Mouse (Mus musculus) limb, embryonic 11.5 days (tissue): ENCODE measurements around the gene Slc9a3. TPM values are rescaled to one million over a fixed set of nuclear protein-coding genes. Genes with fewer than 3 reads are reported as not detected.

Source experiments
- ATAC-seq: fragments of 200-750 bp; cut with Nextera tagmentation; 2 replicates; pipeline ENCODE4 v1.8.0; 2017; ENCODE audit warnings: low read depth; ENCODE audit not compliant: insufficient number of reproducible peaks, low FRiP score, low TSS enrichment
- DNase-seq: peaks from one replicate; pipeline ENCODE4 v3.0.0-alpha.2; 2015; ENCODE audit warnings: low spot score
- H3K27ac ChIP-seq: fragments of 300-500 bp; sonication (generic); replicated peaks from 2 replicates; pipeline ENCODE4 v1.5.1; 2014; ENCODE audit warnings: low read depth, mild to moderate bottlenecking, low read length
- H3K27me3 ChIP-seq: fragments of 300-500 bp; sonication (generic); 2 replicates; pipeline ENCODE4 v1.6.1; 2014; ENCODE audit warnings: mild to moderate bottlenecking, low read length, mixed read lengths; ENCODE audit not compliant: control insufficient read depth, insufficient read depth
- H3K36me3 ChIP-seq: fragments of 300-500 bp; sonication (generic); 2 replicates; pipeline ENCODE4 v1.6.1; 2014; ENCODE audit warnings: mild to moderate bottlenecking, low read length, moderate library complexity, mixed read lengths; ENCODE audit not compliant: control insufficient read depth, insufficient read depth
- H3K4me1 ChIP-seq: fragments of 300-500 bp; sonication (generic); 2 replicates; pipeline ENCODE4 v1.6.1; 2014; ENCODE audit warnings: low read length, mixed read lengths; ENCODE audit not compliant: control insufficient read depth, insufficient read depth
- H3K4me2 ChIP-seq: fragments of 300-500 bp; sonication (generic); 2 replicates; pipeline ENCODE4 v1.6.1; 2014; ENCODE audit warnings: low read depth, mild to moderate bottlenecking, moderate library complexity; ENCODE audit not compliant: severe bottlenecking
- H3K4me3 ChIP-seq: fragments of 300-500 bp; sonication (generic); 2 replicates; pipeline ENCODE4 v1.5.1; 2014; ENCODE audit warnings: low read depth, low read length
- H3K9ac ChIP-seq: fragments of 300-500 bp; sonication (generic); 2 replicates; pipeline ENCODE4 v1.6.1; 2014; ENCODE audit warnings: mild to moderate bottlenecking, low read length
- H3K9me3 ChIP-seq: fragments of 300-500 bp; sonication (generic); 2 replicates; pipeline ENCODE4 v1.6.1; 2016; ENCODE audit warnings: low read length; ENCODE audit not compliant: control insufficient read depth
- WGBS: fragments of 180-500 bp; shearing (Covaris S2); extraction: QIAGEN DNeasy Blood & Tissue Kit; methylation state at CpG from one replicate; pipeline ENCODE4 v1.1.7; 2014; 5-methylcytosine and 5-hydroxymethylcytosine counted together
- polyA plus RNA-seq: library from polyadenylated mRNA; unstranded; fragments of >200 nt; fragmentation: Nextera tagmentation; extraction: Ambion mirVana; gene quantifications from 2 replicates; pipeline ENCODE4 v1.2.1, GENCODE M21; 2014

The Slc9a3 gene
- polyA plus RNA-seq, 1 experiment from 2014 or later, result 0.04 TPM

DNA sequence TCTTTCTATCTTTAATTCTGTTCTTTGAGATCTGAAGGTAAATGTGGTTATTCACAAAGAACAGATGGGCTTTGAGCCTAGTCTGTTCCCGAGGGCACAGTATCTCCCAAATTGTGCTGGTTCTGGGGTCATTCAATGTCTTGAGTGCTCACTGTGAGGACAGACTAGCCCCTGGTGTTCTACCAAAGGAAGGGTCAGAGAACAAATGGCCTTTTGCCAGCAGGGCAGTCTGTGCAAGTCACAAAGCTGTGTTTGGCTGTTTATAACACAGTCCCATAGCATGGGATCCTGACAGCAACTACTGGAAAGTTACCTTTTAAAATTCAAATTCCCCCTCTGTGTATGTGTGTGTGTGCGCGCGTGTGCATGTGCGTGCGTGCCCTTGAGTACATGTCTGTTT, 8.7 kb downstream of the Slc9a3 start:
- Histone ChIP-seq H3K9me3 (no peaks in the 10 kb centered on the region), H3K4me1 (no peaks in the 10 kb centered on the region), H3K4me2 (no peak overlapping the region), H3K4me3 (no peak overlapping the region), H3K27ac (no peak overlapping the region), H3K36me3 (no peaks in the 10 kb centered on the region), H3K9ac (no peak overlapping the region), H3K27me3 (no peaks in the 10 kb centered on the region)
- 87% methylated on average over 6 of the region's 6 CpGs for WGBS
- no peak for ATAC-seq
- DNase-seq, result no peak

DNA sequence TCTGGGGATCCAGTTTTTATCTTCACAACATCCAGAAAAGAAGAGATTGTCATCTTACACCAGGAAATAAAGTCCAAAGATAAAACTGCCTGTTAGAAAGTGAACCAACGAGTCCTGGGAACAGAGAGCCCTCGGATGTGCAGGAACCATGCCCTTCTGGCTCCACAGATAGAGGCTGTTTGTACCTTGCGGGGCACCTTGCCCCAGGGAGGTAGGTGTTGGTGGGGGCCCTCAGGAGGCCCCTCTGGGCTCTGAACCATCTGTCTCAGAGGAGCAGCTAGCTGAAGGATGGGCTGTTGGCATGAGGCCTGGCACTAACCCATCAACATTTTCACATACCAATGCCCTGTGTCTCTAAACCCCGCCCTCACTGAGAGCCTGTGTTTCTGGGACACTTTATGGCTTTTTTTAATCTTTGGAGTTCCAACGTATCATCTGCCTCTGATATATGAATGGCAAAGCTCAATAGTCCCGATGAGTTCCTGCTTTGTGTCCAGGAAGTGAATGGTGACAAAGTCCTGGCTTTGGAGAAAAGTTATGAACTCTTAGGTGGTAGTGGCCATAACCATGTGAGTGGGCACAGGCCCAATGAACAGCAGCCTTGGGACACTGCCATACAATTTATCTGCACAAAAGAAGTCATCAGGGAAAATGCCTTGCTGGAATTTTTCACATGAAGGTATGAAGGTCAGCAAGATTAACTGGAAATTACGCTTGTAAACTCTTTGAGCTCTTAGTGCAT, 17.8 kb downstream of the Slc9a3 start:
- ATAC-seq, result no peak
- no peaks in the 10 kb centered on the region for H3K9me3 ChIP-seq

DNA sequence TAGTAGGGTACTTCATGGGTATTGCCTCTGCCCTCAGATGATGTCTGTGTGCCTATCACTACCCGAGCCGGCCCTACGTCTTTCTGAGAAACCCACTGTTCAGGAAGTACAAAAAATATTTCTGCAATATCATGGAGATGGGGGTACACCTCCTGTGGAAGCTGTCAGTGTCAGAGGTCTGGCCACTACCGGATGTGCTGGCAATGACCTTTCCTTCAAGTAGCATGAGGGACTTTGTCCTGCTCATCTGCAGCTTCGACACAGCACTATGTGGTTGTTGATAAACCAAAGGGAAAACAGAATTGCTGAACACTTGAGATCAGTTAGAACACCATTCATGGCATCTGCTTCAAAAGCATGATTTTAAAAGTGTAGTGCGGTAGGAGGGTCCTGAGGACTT, 19.5 kb downstream of the Slc9a3 start:
- Histone ChIP-seq H3K4me1 (no peaks in the 10 kb centered on the region), H3K4me2 (no peak overlapping the region), H3K9me3 (no peaks in the 10 kb centered on the region), H3K27ac (no peak overlapping the region), H3K36me3 (no peaks in the 10 kb centered on the region), H3K4me3 (no peak overlapping the region), H3K9ac (no peak overlapping the region), H3K27me3 (no peaks in the 10 kb centered on the region)
- DNase-seq (no peak), ATAC-seq (no peak)
- WGBS, result 94% methylated on average over 6 of the region's 6 CpGs

More for the DNA sequence above, 17.8 kb downstream of the Slc9a3 start:
- Histone ChIP-seq H3K9ac (no peak overlapping the region), H3K27me3 (no peaks in the 10 kb centered on the region), H3K4me3 (no peak overlapping the region), H3K27ac (no peak overlapping the region), H3K4me1 (no peaks in the 10 kb centered on the region), H3K4me2 (no peak overlapping the region), H3K36me3 (no peaks in the 10 kb centered on the region)
- 84% methylated on average over 7 of the region's 7 CpGs for WGBS
- DNase-seq, result no peak

DNA sequence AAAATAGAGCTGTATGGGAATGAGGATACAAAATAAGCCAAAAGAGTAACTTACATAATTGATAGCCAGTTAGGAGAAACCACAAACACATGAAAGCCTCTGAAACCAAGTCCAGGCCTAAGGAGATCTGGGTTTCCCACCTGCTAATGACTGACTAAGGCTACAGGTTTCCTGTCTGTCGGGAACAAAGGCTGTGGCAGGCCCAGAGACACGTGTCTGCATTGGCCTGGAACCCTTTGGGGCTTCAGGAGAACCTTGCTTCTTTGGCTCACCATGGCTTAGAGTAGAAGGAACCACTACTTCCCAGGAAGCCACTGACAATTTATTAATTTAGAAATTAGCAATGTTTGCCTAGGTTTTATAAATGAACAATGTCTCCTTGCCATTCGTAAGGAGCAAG, 22.0 kb downstream of the Slc9a3 start:
- Histone ChIP-seq H3K9me3 (no peaks in the 10 kb centered on the region), H3K36me3 (no peaks in the 10 kb centered on the region), H3K27ac (no peak overlapping the region), H3K4me2 (no peak overlapping the region), H3K9ac (no peak overlapping the region), H3K27me3 (no peaks in the 10 kb centered on the region), H3K4me1 (no peaks in the 10 kb centered on the region), H3K4me3 (no peak overlapping the region)
- DNase-seq, result no peak
- ATAC-seq, result no peak
- WGBS, result 65% methylated on average over 3 of the region's 3 CpGs

DNA sequence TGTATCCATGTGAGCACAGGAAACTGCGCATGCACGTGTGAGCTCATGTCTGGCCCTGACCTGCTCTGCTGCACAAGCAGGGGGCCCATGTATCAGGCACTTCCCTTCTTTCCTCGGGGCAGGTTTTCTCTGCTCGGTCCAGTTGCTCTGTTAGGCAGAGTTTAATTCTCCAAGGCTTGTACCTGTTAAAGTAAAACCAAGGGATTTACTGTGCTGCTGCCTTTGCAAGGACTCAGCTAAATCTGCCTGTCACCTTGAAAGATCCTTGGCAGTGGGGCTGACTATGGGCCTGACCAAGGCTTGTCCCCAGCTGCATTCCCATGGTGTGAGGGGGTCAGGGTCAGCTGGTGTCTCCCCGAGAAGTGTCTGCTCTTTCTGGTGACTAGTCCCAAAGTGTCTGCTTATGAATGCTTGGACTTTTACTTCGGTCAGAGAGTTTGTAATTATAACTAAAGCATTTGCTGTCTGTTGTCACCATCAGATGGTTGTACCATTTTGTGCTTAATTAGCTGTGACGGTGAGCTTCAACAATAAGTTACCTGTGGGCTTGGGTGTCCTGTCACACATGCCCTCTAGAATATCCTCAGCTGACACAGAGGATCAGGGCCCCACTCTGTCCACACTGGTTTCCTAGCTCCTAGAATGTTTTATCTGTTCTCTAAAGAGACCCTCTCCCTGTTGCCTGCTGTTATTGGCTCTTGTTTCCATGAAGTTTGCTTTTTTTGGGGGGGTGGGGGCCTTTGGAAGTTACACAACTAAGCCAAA, 23.0 kb downstream of the Slc9a3 start:
- ATAC-seq (no peak), DNase-seq (no peak)
- H3K9me3 ChIP-seq, result no peaks in the 10 kb centered on the region
- H3K27ac ChIP-seq, result no peak overlapping the region
- no peaks in the 10 kb centered on the region for H3K36me3 ChIP-seq
- no peaks in the 10 kb centered on the region for H3K4me1 ChIP-seq
- no peak overlapping the region for H3K9ac ChIP-seq
- 75% methylated on average over 7 of the region's 7 CpGs for WGBS
- H3K4me2 ChIP-seq, result no peak overlapping the region
- no peaks in the 10 kb centered on the region for H3K27me3 ChIP-seq
- H3K4me3 ChIP-seq, result no peak overlapping the region

DNA sequence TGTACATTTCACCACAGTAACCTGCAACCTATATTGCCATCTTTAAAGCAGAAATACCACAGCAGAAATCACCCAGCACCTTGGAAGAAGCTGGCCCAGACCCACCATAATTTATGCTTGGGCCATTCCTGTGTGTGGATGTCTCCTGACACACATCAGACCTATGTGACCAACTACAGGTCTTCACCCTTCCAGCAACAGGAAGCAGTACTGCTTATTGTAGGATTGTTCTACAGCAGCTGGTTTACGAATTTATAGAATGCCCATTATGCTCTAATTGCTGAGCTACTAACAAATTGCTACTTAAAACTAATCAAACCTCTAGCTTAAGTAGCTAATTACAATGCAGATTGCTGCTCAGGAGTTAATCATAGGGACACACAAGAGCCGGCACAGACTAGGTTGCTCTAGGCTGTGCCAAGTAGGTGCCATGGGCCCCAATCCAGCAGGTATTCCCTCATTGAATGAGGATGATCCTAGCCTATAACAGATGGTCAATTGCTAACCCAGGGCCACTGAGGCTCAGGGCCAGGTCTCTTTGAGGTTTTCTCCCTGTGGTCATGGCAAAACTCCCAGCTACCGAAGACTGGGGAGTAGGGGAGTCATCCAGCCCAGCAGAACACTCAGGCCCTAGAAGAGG, 24.8 kb downstream of the Slc9a3 start:
- 75% methylated on average over 3 of the region's 3 CpGs for WGBS
- H3K4me2 ChIP-seq, result no peak overlapping the region

DNA sequence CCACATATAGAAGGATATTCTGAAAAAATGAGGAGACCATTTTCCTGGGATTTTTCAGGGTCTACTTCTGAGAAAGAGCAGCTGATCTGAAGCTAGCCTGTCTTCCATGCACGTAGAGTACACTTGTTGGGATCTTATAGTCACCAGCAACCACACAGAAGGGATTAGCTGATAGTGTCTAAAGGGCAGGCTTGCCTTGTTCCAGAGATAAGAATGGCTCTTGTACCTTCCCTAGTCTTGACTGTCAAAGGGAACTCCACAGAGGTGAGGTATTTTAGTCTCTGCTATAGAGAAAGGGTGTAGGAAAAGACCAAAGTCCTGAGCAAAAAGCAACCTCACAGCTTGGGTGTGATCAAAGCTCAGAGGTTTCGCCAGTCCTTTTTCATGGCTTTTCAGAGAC, 26.1 kb downstream of the Slc9a3 start:
- Histone ChIP-seq H3K9ac (no peak overlapping the region), H3K9me3 (no peaks in the 10 kb centered on the region), H3K4me1 (no peaks in the 10 kb centered on the region), H3K36me3 (no peaks in the 10 kb centered on the region), H3K27me3 (no peaks in the 10 kb centered on the region), H3K4me2 (no peak overlapping the region), H3K4me3 (no peak overlapping the region), H3K27ac (no peak overlapping the region)
- 81% methylated on average over 2 of the region's 2 CpGs for WGBS
- no peak for DNase-seq
- no peak for ATAC-seq

More for the DNA sequence above, 24.8 kb downstream of the Slc9a3 start:
- Histone ChIP-seq H3K4me3 (no peak overlapping the region), H3K36me3 (no peaks in the 10 kb centered on the region), H3K4me1 (no peaks in the 10 kb centered on the region), H3K9ac (no peak overlapping the region), H3K9me3 (no peaks in the 10 kb centered on the region), H3K27ac (no peak overlapping the region), H3K27me3 (no peaks in the 10 kb centered on the region)
- no peak for DNase-seq
- no peak for ATAC-seq

DNA sequence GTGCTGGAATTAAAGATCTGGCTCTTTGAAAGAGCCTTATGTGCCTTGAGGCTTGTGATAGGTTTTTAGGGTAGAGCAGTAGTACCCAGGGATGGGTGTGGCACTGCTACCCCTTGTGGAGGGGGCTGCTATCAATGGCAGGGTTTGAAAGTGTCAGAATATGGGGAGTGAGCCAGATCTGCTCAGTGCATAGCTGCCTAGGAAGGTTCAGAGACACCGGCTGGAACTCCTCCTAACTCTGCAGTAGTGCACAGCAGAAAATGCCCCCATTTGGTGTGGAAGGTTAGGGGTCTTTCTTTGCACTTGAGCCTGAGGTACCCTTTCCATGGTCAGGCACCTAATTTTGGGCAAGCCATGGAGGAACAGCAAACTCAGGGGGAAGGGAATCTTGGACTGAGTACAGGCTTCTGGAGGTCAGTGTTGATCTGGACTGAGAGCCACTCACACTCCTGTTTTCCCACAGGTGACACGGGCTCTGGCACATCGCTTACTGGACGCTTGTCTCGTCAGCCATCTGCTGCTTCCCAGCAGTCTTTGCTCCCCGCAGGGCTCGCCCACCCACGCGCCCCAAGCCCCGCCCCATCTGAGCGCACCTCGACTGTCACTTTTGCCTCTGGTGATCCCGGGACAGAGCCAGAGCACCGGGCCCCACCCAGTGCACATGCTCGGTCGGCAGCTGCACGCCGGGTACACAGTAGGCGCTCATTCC, 45.2 kb downstream of the Slc9a3 start:
- DNase-seq, result peak; percentile 56
- Histone ChIP-seq H3K36me3 (no peaks in the 10 kb centered on the region), H3K27ac (no peak overlapping the region), H3K4me3 (peak overlapping the region; percentile 43), H3K4me1 (no peaks in the 10 kb centered on the region), H3K4me2 (peak overlapping the region; percentile 72), H3K9me3 (no peaks in the 10 kb centered on the region), H3K9ac (peak overlapping the region; percentile 56), H3K27me3 (no peaks in the 10 kb centered on the region)
- 11% methylated on average over 18 of the region's 19 CpGs for WGBS
- ATAC-seq, result 0 out of 2 replicates have a peak, but pooled peaks have one; percentile 34
